Mouse (Mus musculus): ENCODE results near the gene Slc9a4.

The Slc9a4 gene

GRCm38 (mm10) chr1:40626954-40627353 is 47.1 kb downstream of the Slc9a4 start:
- Histone ChIP-seq H3K27me3 (ENCODE audit: insufficient read depth, low read length) (no peaks in the 10 kb centered on the region), H3K4me3 (replicated peaks; ENCODE audit: low read length) (no peak overlapping the region), H3K36me3 (ENCODE audit: insufficient read depth, low read length) (no peaks in the 10 kb centered on the region), H3K9me3 (ENCODE audit: low read length) (no peaks in the 10 kb centered on the region), H3K4me1 (replicated peaks; ENCODE audit: low read depth, low read length) (no peaks in the 10 kb centered on the region)
- TF ChIP-seq NANOG (IDR thresholded peaks at IDR 0.05; ENCODE audit: borderline replicate concordance, low read length) = no peak
- TF ChIP-seq CTCF (conservative IDR thresholded peaks at IDR 0.05; ENCODE audit: low read length) = no peak
- TF ChIP-seq POU5F1 (IDR thresholded peaks at IDR 0.05; ENCODE audit: borderline replicate concordance, low read length) = no peak

DNA sequence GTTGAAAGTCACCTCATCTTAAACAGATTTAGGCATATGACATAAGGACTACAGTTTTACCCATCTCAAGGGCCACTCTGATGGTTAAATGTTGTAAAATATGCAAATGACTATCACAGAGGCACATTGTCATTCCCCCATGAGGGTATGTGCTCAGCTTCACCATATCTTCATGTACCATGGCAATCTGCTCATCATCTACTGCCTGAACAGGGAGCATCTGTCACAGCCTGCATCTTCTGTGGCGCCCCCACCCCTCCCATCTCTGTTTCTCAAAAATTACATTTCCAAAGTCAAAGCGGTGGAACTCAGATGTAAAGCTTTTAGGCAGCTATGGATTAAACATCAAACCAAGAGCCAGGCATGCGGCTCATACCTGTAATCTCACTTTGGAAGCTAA is 48.6 kb downstream of the Slc9a4 start:
- no peaks in the 10 kb centered on the region for H3K9me3 ChIP-seq (ENCODE audit: low read length)
- H3K27me3 ChIP-seq (ENCODE audit: insufficient read depth, low read length) = no peaks in the 10 kb centered on the region
- 0 out of 2 replicates have a peak, but pooled peaks cover 4% of the 10 kb centered on the region for H3K4me1 ChIP-seq (replicated peaks; ENCODE audit: low read depth, low read length)
- no peak for TF ChIP-seq POU5F1 (IDR thresholded peaks at IDR 0.05; ENCODE audit: borderline replicate concordance, low read length)
- no peak for TF ChIP-seq CTCF (conservative IDR thresholded peaks at IDR 0.05; ENCODE audit: low read length)
- TF ChIP-seq NANOG (IDR thresholded peaks at IDR 0.05; ENCODE audit: borderline replicate concordance, low read length) = no peak
- no peaks in the 10 kb centered on the region for H3K36me3 ChIP-seq (ENCODE audit: insufficient read depth, low read length)
- H3K4me3 ChIP-seq (replicated peaks; ENCODE audit: low read length) = no peak overlapping the region

- Histone ChIP-seq H3K4me3 (replicated peaks; ENCODE audit: low read length) (no peak overlapping the region), H3K9me3 (ENCODE audit: low read length) (no peaks in the 10 kb centered on the region)
- TF ChIP-seq POU5F1 (IDR thresholded peaks at IDR 0.05; ENCODE audit: borderline replicate concordance, low read length) (no peak), CTCF (conservative IDR thresholded peaks at IDR 0.05; ENCODE audit: low read length) (no peak), NANOG (IDR thresholded peaks at IDR 0.05; ENCODE audit: borderline replicate concordance, low read length) (no peak)
Observed at GRCm38 (mm10) chr1:40632407-40633062, 52.7 kb downstream of the Slc9a4 start.

GRCm38 (mm10) chr1:40634608-40635007 is 54.7 kb downstream of the Slc9a4 start:
- 0 out of 2 replicates have a peak, but pooled peaks cover 4% of the 10 kb centered on the region for H3K4me1 ChIP-seq (replicated peaks; ENCODE audit: low read depth, low read length)
- no peak overlapping the region for H3K4me3 ChIP-seq (replicated peaks; ENCODE audit: low read length)
- H3K36me3 ChIP-seq (ENCODE audit: insufficient read depth, low read length) = no peaks in the 10 kb centered on the region
- no peaks in the 10 kb centered on the region for H3K9me3 ChIP-seq (ENCODE audit: low read length)
- TF ChIP-seq POU5F1 (IDR thresholded peaks at IDR 0.05; ENCODE audit: borderline replicate concordance, low read length) = no peak
- TF ChIP-seq CTCF (conservative IDR thresholded peaks at IDR 0.05; ENCODE audit: low read length) = no peak
- TF ChIP-seq NANOG (IDR thresholded peaks at IDR 0.05; ENCODE audit: borderline replicate concordance, low read length) = no peak
- H3K27me3 ChIP-seq (ENCODE audit: insufficient read depth, low read length) = no peaks in the 10 kb centered on the region

More at GRCm38 (mm10) chr1:40632407-40633062, 52.7 kb downstream of the Slc9a4 start:
- Histone ChIP-seq H3K4me1 (replicated peaks; ENCODE audit: low read depth, low read length) (0 out of 2 replicates have a peak, but pooled peaks cover 4% of the 10 kb centered on the region), H3K36me3 (ENCODE audit: insufficient read depth, low read length) (no peaks in the 10 kb centered on the region), H3K27me3 (ENCODE audit: insufficient read depth, low read length) (no peaks in the 10 kb centered on the region)

DNA sequence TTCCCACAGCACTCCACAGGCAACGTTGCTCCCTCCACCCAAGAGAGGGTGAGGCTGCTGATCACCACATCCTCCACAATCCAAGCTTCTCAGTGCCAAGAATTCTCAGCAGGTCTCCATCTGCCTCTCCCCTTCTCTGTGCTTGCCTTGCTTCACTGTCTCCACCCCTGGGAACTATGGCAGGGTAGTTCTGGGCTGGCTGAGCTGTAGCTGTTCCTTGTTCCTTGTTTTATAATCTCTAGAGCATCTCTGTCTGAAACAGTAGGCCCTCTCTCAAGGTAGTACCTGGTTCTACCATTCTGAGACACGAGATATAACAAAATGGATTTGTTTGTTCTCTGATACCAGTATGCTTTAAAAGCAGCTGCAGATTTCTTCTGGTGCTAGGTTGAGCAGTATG is 68.4 kb downstream of the Slc9a4 start:
- Histone ChIP-seq H3K4me1 (replicated peaks; ENCODE audit: low read depth, low read length) (no peaks in the 10 kb centered on the region), H3K9me3 (ENCODE audit: low read length) (no peaks in the 10 kb centered on the region), H3K27me3 (ENCODE audit: insufficient read depth, low read length) (no peaks in the 10 kb centered on the region; the same call in 1 of the 2 replicates), H3K4me3 (replicated peaks; ENCODE audit: low read length) (no peak overlapping the region), H3K36me3 (ENCODE audit: insufficient read depth, low read length) (no peaks in the 10 kb centered on the region)
- no peak for TF ChIP-seq POU5F1 (IDR thresholded peaks at IDR 0.05; ENCODE audit: borderline replicate concordance, low read length)
- no peak for TF ChIP-seq NANOG (IDR thresholded peaks at IDR 0.05; ENCODE audit: borderline replicate concordance, low read length)
- TF ChIP-seq CTCF (conservative IDR thresholded peaks at IDR 0.05; ENCODE audit: low read length) = no peak

- Histone ChIP-seq H3K27me3 (ENCODE audit: insufficient read depth, low read length) (no peaks in the 10 kb centered on the region; the same call in 1 of the 2 replicates), H3K4me1 (replicated peaks; ENCODE audit: low read depth, low read length) (no peaks in the 10 kb centered on the region), H3K9me3 (ENCODE audit: low read length) (no peaks in the 10 kb centered on the region), H3K4me3 (replicated peaks; ENCODE audit: low read length) (no peak overlapping the region), H3K36me3 (ENCODE audit: insufficient read depth, low read length) (no peaks in the 10 kb centered on the region)
- TF ChIP-seq NANOG (IDR thresholded peaks at IDR 0.05; ENCODE audit: borderline replicate concordance, low read length) = no peak
- no peak for TF ChIP-seq CTCF (conservative IDR thresholded peaks at IDR 0.05; ENCODE audit: low read length)
- TF ChIP-seq POU5F1 (IDR thresholded peaks at IDR 0.05; ENCODE audit: borderline replicate concordance, low read length) = no peak
Observed at GRCm38 (mm10) chr1:40650803-40651497, 71.1 kb downstream of the Slc9a4 start.

- no peaks in the 10 kb centered on the region for H3K4me1 ChIP-seq (replicated peaks; ENCODE audit: low read depth, low read length)
- TF ChIP-seq POU5F1 (IDR thresholded peaks at IDR 0.05; ENCODE audit: borderline replicate concordance, low read length) (no peak), NANOG (IDR thresholded peaks at IDR 0.05; ENCODE audit: borderline replicate concordance, low read length) (no peak), CTCF (conservative IDR thresholded peaks at IDR 0.05; ENCODE audit: low read length) (no peak)
- H3K27me3 ChIP-seq (ENCODE audit: insufficient read depth, low read length) = no peaks in the 10 kb centered on the region
- no peaks in the 10 kb centered on the region for H3K9me3 ChIP-seq (ENCODE audit: low read length)
- no peaks in the 10 kb centered on the region for H3K36me3 ChIP-seq (ENCODE audit: insufficient read depth, low read length)
- no peak overlapping the region for H3K4me3 ChIP-seq (replicated peaks; ENCODE audit: low read length)
Observed at GRCm38 (mm10) chr1:40657035-40657434, 77.2 kb downstream of the Slc9a4 start.

- Histone ChIP-seq H3K4me3 (replicated peaks; ENCODE audit: low read length) (no peak overlapping the region), H3K9me3 (ENCODE audit: low read length) (no peaks in the 10 kb centered on the region), H3K4me1 (replicated peaks; ENCODE audit: low read depth, low read length) (no peaks in the 10 kb centered on the region), H3K36me3 (ENCODE audit: insufficient read depth, low read length) (no peaks in the 10 kb centered on the region), H3K27me3 (ENCODE audit: insufficient read depth, low read length) (no peaks in the 10 kb centered on the region)
- no peak for TF ChIP-seq POU5F1 (IDR thresholded peaks at IDR 0.05; ENCODE audit: borderline replicate concordance, low read length)
- peak; percentile 78 for TF ChIP-seq CTCF (conservative IDR thresholded peaks at IDR 0.05; ENCODE audit: low read length)
Observed at GRCm38 (mm10) chr1:40657978-40658496, 78.2 kb downstream of the Slc9a4 start.

Data from E14TG2a.4 (cell line).